Mouse (Mus musculus) liver, embryonic 14.5 days (tissue): ENCODE data around the gene Myb.

Source experiments
- CTCF ChIP-seq: IDR thresholded peaks from 2 replicates; pipeline ENCODE4 v1.5.1; 2016; ENCODE audit warnings: antibody characterized with exemption, low read depth, control low read depth
- EP300 ChIP-seq: IDR thresholded peaks from 2 replicates; pipeline ENCODE4 v1.6.1; 2016; ENCODE audit warnings: antibody characterized with exemption, low read depth

- peak; percentile 15; the same call in 1 of the 2 replicates for TF ChIP-seq CTCF
- no peak for TF ChIP-seq EP300
These were observed 7.7 kb upstream of the Myb start for GRCm38 (mm10) chr10:21168466-21168865.
